Mouse (Mus musculus) hindbrain, embryonic 16.5 days (tissue): ENCODE results near the gene Slc22a12. TPM values are rescaled to one million over a fixed set of nuclear protein-coding genes. Genes with fewer than 3 reads are reported as not detected.
A peak's percentile ranks its signal among the peaks of the same experiment; 100 is the strongest.

Source experiments
- ATAC-seq: fragments of 200-750 bp; cut with Nextera tagmentation; 2 replicates; pipeline ENCODE4 v1.8.0; 2017; ENCODE audit warnings: moderate TSS enrichment, moderate library complexity
- H3K27ac ChIP-seq: fragments of 300-500 bp; sonication (generic); 2 replicates; pipeline ENCODE4 v1.5.1; 2014; ENCODE audit warnings: low read depth, mild to moderate bottlenecking, control low read depth, low read length, moderate library complexity
- H3K27me3 ChIP-seq: fragments of 300-500 bp; sonication (generic); replicated peaks from 2 replicates; pipeline ENCODE4 v1.6.1; 2014; ENCODE audit warnings: low read length; ENCODE audit not compliant: control insufficient read depth, insufficient read depth
- H3K36me3 ChIP-seq: fragments of 300-500 bp; sonication (generic); 2 replicates; pipeline ENCODE4 v1.6.1; 2014; ENCODE audit warnings: mild to moderate bottlenecking, low read length, moderate library complexity, mixed read lengths; ENCODE audit not compliant: control insufficient read depth, insufficient read depth
- H3K4me1 ChIP-seq: fragments of 300-500 bp; sonication (generic); 2 replicates; pipeline ENCODE4 v1.6.1; 2014; ENCODE audit warnings: low read depth, low read length; ENCODE audit not compliant: control insufficient read depth, insufficient read depth
- H3K4me2 ChIP-seq: fragments of 300-500 bp; sonication (generic); 2 replicates; pipeline ENCODE4 v1.6.1; 2014; ENCODE audit warnings: mild to moderate bottlenecking, low read length, control low read depth, moderate library complexity
- H3K4me3 ChIP-seq: fragments of 300-500 bp; sonication (generic); 2 replicates; pipeline ENCODE4 v1.5.1; 2014; ENCODE audit warnings: mild to moderate bottlenecking, low read length, control low read depth, moderate library complexity
- H3K9ac ChIP-seq: fragments of 300-500 bp; sonication (generic); 2 replicates; pipeline ENCODE4 v1.6.1; 2014; ENCODE audit warnings: low read depth, mild to moderate bottlenecking, control low read depth, low read length, moderate library complexity
- H3K9me3 ChIP-seq: fragments of 300-500 bp; sonication (generic); 2 replicates; pipeline ENCODE4 v1.6.1; 2014; ENCODE audit warnings: mild to moderate bottlenecking, low read length, moderate library complexity; ENCODE audit not compliant: control insufficient read depth
- WGBS: fragments of 180-500 bp; shearing (Covaris S2); extraction: QIAGEN DNeasy Blood & Tissue Kit; methylation state at CpG from one replicate; pipeline ENCODE4 v1.1.7; 2014; 5-methylcytosine and 5-hydroxymethylcytosine counted together
- polyA plus RNA-seq: library from polyadenylated mRNA; unstranded; fragments of >200 nt; fragmentation: Nextera tagmentation; extraction: Ambion mirVana; gene quantifications from 2 replicates; pipeline ENCODE4 v1.2.1, GENCODE M21; 2015

The Slc22a12 gene
- polyA plus RNA-seq, 1 experiment from 2014 or later, result not detected

DNA sequence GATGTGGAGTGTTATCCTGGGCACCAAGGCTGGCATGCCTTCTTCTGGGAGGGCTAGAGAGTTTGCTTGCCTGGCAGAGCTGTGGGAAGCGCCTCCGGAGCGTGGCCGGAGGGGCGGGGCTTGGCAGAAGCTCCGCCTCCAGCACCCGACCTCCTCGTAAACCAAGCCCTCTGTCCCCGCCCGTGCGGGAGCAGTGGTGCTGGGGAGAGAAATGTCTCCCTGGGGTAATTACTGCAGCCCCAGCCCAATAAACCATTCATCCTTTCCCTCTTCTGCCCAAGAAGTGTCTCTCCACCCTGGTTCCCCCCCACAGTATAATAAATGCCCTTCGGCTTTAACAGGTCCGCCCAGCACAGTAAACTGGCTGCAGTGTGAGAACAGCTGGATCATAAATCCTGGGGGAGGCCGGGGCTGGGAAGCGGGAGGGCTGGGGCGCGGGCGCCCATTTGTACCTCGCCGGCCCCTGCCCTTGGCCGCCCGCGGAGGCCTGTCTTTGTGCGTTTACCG is 40.7 kb downstream of the Slc22a12 start:
- ATAC-seq, result peak; percentile 35
- H3K27ac ChIP-seq, result peak overlapping the region; percentile 82
- peaks cover 57% of the 10 kb centered on the region for H3K4me1 ChIP-seq
- H3K4me3 ChIP-seq, result peak overlapping the region; percentile 88
- H3K9ac ChIP-seq, result peak overlapping the region; percentile 69
- H3K9me3 ChIP-seq, result no peaks in the 10 kb centered on the region
- no peaks in the 10 kb centered on the region for H3K27me3 ChIP-seq
- under 1% methylated on average over 25 of the region's 25 CpGs for WGBS
- H3K4me2 ChIP-seq, result peak overlapping the region; percentile 91
- H3K36me3 ChIP-seq, result peaks cover 15% of the 10 kb centered on the region

DNA sequence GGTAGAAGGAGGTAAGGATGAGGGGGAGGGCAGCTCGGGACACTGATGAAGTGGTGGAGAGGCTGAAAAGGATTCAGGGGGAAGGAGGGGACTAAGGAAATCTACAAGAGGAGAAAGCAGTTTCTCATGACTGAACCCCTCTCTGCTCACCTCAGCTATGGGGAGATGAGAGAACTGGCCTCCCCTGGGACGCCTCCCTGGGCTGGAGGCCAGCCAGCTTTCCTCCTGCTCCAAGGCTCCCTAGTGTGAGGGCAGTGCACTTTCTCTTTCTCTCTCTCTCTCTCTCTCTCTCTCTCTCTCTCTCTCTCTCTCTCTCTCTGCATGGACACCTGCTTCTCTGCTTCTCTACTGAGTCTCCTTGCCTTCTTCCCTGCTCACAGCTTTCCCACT is 42.2 kb downstream of the Slc22a12 start:
- Histone ChIP-seq H3K9ac (peak overlapping the region; percentile 99), H3K27me3 (no peaks in the 10 kb centered on the region), H3K4me1 (peaks cover 65% of the 10 kb centered on the region), H3K4me2 (peak overlapping the region; percentile 91), H3K27ac (peak overlapping the region; percentile 44; the same call in 1 of the 2 replicates), H3K4me3 (peak overlapping the region; percentile 88), H3K9me3 (no peaks in the 10 kb centered on the region), H3K36me3 (peaks cover 9% of the 10 kb centered on the region; the same call in 1 of the 2 replicates)
- ATAC-seq, result no peak
- 21% methylated on average over 2 of the region's 2 CpGs for WGBS

DNA sequence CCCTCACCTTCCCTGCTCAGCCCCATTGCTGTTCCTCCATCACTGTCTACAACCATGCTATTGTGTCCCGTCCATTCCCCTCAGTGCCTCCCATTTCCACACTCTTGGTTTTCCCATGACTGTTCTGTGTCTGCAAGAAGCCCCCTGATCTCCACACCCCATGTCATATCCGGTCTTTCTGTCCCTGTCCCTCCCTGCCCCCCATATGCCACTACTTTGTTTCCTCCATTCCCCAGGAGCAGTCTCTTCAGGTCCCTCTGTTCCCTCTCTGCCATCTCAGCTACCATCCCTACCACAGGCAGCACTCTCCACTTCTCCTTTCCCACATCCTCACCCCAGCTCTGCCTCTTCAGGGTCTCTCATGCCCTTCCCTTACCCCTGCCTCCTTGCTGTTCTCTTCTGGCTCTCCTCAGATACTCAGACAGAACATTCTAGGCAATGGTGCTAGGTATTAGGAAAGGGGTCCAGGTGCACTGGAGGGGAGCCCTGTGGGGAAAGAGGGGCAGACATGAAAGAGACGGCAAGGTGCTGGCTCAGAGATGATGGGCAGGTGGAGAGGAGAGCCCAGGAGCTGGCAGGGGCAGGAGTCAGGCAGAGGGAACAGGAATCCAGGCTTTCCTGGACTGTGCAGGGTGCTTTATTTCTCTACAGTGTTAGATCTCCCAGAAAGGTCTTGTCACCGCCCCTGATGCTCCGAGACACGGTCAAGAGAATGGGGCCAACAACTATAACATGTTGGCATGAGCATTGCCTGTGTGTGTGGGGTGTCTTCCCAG is 42.8 kb downstream of the Slc22a12 start:
- H3K9me3 ChIP-seq, result no peaks in the 10 kb centered on the region
- H3K4me3 ChIP-seq, result peak overlapping the region; percentile 88
- ATAC-seq, result no peak
- peaks cover 4% of the 10 kb centered on the region; the same call in 1 of the 2 replicates for H3K36me3 ChIP-seq
- 45% methylated on average over 6 of the region's 6 CpGs for WGBS
- peaks cover 71% of the 10 kb centered on the region for H3K4me1 ChIP-seq
- H3K4me2 ChIP-seq, result peak overlapping the region; percentile 91
- peak overlapping the region; percentile 97 for H3K27ac ChIP-seq
- peak overlapping the region; percentile 99 for H3K9ac ChIP-seq
- H3K27me3 ChIP-seq, result no peaks in the 10 kb centered on the region

DNA sequence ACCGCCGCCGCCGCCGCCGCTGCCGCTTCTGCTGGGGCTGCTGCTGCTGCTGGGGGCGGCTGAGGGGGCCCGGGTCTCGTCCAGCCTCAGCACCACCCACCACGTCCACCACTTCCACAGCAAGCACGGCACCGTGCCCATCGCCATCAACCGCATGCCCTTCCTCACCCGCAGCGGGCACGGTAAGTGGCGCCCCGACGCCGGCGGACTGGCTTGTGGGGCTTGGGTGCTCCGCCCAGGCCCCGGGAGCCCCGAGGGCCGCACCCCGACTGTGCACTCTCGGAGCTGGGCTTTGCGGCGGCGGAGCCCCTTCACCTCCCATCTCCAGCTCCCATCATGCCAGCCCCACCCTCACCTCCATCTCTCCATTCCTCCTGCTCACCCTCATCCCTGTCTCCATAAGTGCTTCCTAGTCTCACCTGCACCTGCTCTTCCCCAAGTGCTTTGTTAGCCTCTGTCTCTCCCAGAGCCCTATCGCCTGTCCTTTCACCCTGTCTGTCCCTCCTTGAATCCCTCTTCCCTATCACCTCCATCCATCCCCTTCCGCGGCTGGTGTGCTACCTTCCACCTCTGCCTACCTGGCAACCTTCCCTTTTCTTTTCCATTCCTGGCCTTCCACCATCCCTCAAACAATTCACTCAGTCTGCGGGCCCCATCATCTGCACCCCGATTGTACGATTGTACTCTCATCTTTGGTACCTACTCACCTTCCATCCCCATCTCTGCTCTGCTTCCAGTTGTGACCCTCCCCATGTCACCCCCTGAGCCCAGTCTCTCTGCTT is 44.3 kb downstream of the Slc22a12 start:
- 5% methylated on average over 29 of the region's 38 CpGs for WGBS

DNA sequence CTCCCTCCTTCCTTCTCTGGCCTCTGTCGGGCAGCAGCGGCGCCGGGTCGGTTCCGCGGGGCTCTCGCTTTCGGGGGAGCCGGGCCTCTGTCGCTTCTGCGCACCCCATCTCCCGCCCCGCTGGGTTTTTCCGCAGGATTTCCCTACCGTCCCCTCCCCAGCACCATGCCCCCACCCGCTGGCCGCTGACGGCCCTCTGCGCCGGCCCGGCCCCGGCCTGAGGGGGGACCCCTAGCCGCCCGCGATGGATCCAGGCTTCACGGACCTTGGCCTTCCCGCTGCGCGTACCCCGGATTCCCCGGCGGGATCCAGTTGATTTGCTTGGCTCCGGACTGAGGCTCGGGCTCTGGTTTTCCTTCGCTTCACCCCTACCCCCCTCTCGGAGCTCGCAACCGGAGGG is 45.0 kb downstream of the Slc22a12 start:
- peak overlapping the region; percentile 99 for H3K9ac ChIP-seq
- H3K27me3 ChIP-seq, result no peaks in the 10 kb centered on the region
- ATAC-seq, result peak; percentile 18
- under 1% methylated on average over 39 of the region's 39 CpGs for WGBS
- H3K27ac ChIP-seq, result peak overlapping the region; percentile 97
- no peaks in the 10 kb centered on the region for H3K36me3 ChIP-seq
- H3K4me1 ChIP-seq, result peaks cover 49% of the 10 kb centered on the region
- H3K4me2 ChIP-seq, result peak overlapping the region; percentile 91
- peak overlapping the region; percentile 88 for H3K4me3 ChIP-seq
- H3K9me3 ChIP-seq, result no peaks in the 10 kb centered on the region

More for the DNA sequence above, 44.3 kb downstream of the Slc22a12 start:
- Histone ChIP-seq H3K4me2 (peak overlapping the region; percentile 91), H3K36me3 (no peaks in the 10 kb centered on the region), H3K27me3 (no peaks in the 10 kb centered on the region), H3K4me3 (peak overlapping the region; percentile 88), H3K9ac (peak overlapping the region; percentile 99), H3K9me3 (no peaks in the 10 kb centered on the region), H3K27ac (peak overlapping the region; percentile 97), H3K4me1 (peaks cover 56% of the 10 kb centered on the region)
- ATAC-seq, result no peak

DNA sequence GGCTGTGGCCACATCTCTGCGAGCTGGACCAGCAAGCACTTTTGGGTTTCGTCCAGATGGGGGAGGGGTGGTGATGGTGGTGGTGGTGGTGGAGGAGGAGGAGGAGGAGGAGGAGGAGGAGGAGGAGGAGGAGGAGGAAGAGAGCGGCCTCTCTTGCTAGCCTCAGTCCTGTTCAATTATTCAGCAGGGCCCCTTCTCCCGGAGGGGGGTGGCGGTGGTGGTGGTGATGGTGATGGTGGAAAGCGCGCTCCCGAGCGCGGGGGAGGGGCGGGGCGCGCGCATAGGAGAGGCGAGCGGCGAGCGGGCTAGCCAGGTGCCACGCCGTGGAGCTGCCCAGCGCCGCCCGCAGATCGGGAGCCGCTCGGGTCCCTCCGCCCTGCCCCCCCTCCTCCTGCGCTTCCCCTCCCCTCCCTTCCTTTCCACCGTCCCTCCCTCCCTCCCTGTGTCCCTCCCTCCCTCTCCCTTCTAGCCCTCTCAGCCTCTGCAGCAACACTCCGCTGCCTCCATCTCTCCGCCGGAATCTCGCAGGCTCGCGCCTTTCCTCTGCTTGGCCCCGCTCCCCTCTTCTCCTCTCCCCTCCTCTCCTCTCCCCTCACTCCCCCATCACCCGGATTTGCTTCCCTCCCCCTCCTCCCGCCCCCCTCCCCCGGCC is 45.6 kb downstream of the Slc22a12 start:
- Histone ChIP-seq H3K27me3 (no peaks in the 10 kb centered on the region), H3K4me3 (peak overlapping the region; percentile 88), H3K4me1 (peaks cover 45% of the 10 kb centered on the region), H3K36me3 (no peaks in the 10 kb centered on the region), H3K27ac (peak overlapping the region; percentile 97), H3K9ac (peak overlapping the region; percentile 99), H3K9me3 (no peaks in the 10 kb centered on the region), H3K4me2 (peak overlapping the region; percentile 91)
- WGBS, result under 1% methylated on average over 30 of the region's 39 CpGs
- ATAC-seq, result peak; percentile 72

DNA sequence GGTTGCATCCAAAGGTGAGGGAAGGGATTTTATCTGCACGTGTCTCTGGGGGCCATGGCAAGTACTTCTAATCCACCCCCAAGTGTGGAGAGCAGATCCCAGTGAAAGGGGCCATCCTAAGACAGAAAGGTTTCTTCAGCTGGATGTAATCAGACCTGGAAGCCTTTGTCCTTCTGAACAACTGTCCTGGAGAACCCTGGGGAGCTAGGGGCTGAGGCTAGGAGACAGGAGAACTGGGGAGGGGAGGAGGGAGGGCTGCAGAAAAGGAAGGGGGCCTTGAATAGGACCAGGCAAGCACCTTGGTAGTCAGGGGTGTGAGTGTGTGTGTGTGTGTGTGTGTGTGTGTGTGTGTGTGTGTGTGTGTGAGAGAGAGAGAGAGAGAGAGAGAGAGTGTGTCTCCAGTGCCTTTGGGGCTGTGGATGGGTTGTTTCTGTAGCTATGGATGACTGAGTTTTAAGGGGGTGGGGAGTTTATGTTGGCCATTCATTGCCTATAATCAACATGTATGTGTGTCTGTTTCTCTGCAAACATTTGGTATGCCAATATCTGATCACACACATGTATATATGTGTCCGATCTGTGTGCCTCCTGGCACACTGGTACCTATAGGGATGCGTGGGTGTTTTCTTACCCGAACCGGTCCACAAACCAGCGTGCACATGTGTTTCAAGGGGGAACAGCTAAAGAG is 46.2 kb downstream of the Slc22a12 start:
- Histone ChIP-seq H3K4me3 (peak overlapping the region; percentile 88), H3K27ac (peak overlapping the region; percentile 97), H3K27me3 (no peaks in the 10 kb centered on the region), H3K4me2 (peak overlapping the region; percentile 91), H3K9ac (peak overlapping the region; percentile 99), H3K4me1 (peaks cover 38% of the 10 kb centered on the region), H3K36me3 (no peaks in the 10 kb centered on the region), H3K9me3 (no peaks in the 10 kb centered on the region)
- WGBS, result 2% methylated on average over 6 of the region's 6 CpGs
- peak; percentile 41 for ATAC-seq

DNA sequence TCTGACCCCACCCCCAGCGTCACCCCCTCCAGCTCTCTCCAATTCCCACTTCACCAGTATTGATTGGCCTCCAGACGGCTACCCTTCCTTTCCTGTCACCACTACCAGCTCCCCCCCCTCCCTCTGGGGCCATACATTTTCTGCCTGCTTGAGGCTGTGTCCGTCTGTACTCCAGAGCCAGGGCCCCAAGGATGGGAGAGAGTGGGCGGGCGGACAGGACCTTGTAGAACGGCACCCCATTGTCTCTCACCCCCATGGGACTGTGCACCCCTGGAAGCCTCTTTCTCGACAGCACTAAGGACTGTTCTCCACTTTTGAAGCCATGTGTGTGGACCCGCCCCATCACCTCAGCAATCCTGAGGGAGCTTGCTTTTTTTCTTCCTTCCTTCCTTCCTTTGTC is 47.1 kb downstream of the Slc22a12 start:
- no peak overlapping the region for H3K9ac ChIP-seq
- no peak overlapping the region for H3K4me3 ChIP-seq
- no peak overlapping the region for H3K4me2 ChIP-seq

More for the DNA sequence above, 47.1 kb downstream of the Slc22a12 start:
- Histone ChIP-seq H3K9me3 (no peaks in the 10 kb centered on the region), H3K27ac (peak overlapping the region; percentile 39; the same call in 1 of the 2 replicates), H3K36me3 (no peaks in the 10 kb centered on the region), H3K27me3 (no peaks in the 10 kb centered on the region), H3K4me1 (peaks cover 29% of the 10 kb centered on the region)
- no peak for ATAC-seq
- 39% methylated on average over 8 of the region's 8 CpGs for WGBS
